Comparison of ENCODE assay signal across 33 mouse cellular contexts in the genomic region with DNA sequence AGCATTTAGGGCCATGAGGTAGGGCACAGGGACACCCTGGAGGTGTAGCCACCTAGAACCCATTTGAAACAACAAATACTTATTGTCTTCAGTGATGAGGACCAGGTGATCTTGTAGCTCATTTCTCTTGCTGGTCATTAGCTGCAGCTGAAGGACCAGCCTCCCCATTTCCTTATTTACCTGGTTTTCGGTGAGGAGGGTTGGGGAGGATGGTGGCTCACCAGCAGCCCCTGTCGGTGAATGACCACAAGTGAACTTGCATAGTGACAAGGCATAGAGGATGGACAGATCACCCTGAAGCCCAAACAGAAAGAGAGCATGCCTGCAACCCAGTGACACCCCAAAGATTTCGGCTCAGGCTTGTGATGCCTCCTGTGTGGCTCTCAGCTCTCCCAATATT. TPM values are rescaled to one million over a fixed set of nuclear protein-coding genes. Genes with fewer than 3 reads are reported as not detected.
DNase-seq lines count a peak whose midpoint lies in the region; ATAC-seq and TF ChIP-seq lines count a peak whose summit lies in the region.
"Had no signal": no experiment of that assay in that cellular context is flagged by ENCODE, and none has a peak within 500 bp of the region (broad histone marks: within the 10 kb centered on the region; RNA-seq: fewer than 3 reads in every experiment).

No protein-coding gene starts in this region.

- 72% methylated on average over 3 of the region's 3 CpGs for WGBS in intestine, embryonic 14.5 days
- 58% methylated on average over 3 of the region's 3 CpGs for WGBS in intestine, embryonic 15.5 days
- WGBS in lung, postnatal 0 days = 50% methylated on average over 3 of the region's 3 CpGs
- WGBS in stomach, postnatal 0 days = 56% methylated on average over 3 of the region's 3 CpGs

- TF ChIP-seq EP300 in lung, postnatal 0 days (IDR thresholded peaks at IDR 0.05) = no peak
- TF ChIP-seq EP300 in stomach, postnatal 0 days (optimal IDR thresholded peaks at IDR 0.05) = no peak

- no peaks in the 10 kb centered on the region for H3K9me3 ChIP-seq in intestine, embryonic 14.5 days (ENCODE audit: control insufficient read depth, low read length)
- H3K9me3 ChIP-seq in intestine, embryonic 15.5 days = no peaks in the 10 kb centered on the region
- H3K9me3 ChIP-seq in lung, postnatal 0 days (ENCODE audit: low read length) = no peaks in the 10 kb centered on the region
- H3K9me3 ChIP-seq in stomach, postnatal 0 days (ENCODE audit: control insufficient read depth, low read length) = no peaks in the 10 kb centered on the region
- H3K9me3 ChIP-seq: embryonic facial prominence, embryonic 10.5 days; embryonic facial prominence, embryonic 13.5 days; forebrain, embryonic 12.5 days; forebrain, embryonic 15.5 days; heart, embryonic 13.5 days had no signal

- no peaks in the 10 kb centered on the region for H3K4me1 ChIP-seq in intestine, embryonic 14.5 days (replicated peaks; ENCODE audit: control insufficient read depth, insufficient read depth, low read length)
- H3K4me1 ChIP-seq in intestine, embryonic 15.5 days (replicated peaks) = no peaks in the 10 kb centered on the region
- no peaks in the 10 kb centered on the region for H3K4me1 ChIP-seq in lung, postnatal 0 days (ENCODE audit: insufficient read depth, low read depth, low read length)
- no peaks in the 10 kb centered on the region for H3K4me1 ChIP-seq in stomach, postnatal 0 days (replicated peaks; ENCODE audit: control insufficient read depth, insufficient read depth)
- H3K4me1 ChIP-seq: embryonic facial prominence, embryonic 13.5 days; forebrain, embryonic 12.5 days; forebrain, embryonic 15.5 days had no signal

- peak; percentile 18; the same call in 1 of the 2 replicates for TF ChIP-seq CTCF in layer of hippocampus, adult 2 months (conservative IDR thresholded peaks at IDR 0.05)
- TF ChIP-seq CTCF in lung, postnatal 0 days (IDR thresholded peaks at IDR 0.05) = peak; percentile 23; the same call in 1 of the 2 replicates
- TF ChIP-seq CTCF in stomach, postnatal 0 days (IDR thresholded peaks at IDR 0.05; ENCODE audit: low read depth) = 0 out of 2 replicates have a peak, but pooled peaks have one; percentile 9

- no peak overlapping the region for H3K4me2 ChIP-seq in intestine, embryonic 14.5 days (ENCODE audit: low read length)
- no peak overlapping the region for H3K4me2 ChIP-seq in intestine, embryonic 15.5 days (replicated peaks)
- no peak overlapping the region for H3K4me2 ChIP-seq in lung, postnatal 0 days (replicated peaks; ENCODE audit: low read depth, low read length)
- H3K4me2 ChIP-seq in stomach, postnatal 0 days (replicated peaks; ENCODE audit: low read depth) = no peak overlapping the region
- H3K4me2 ChIP-seq: embryonic facial prominence, embryonic 13.5 days; forebrain, embryonic 12.5 days; forebrain, embryonic 15.5 days; heart, embryonic 13.5 days; hindbrain, embryonic 14.5 days had no signal

- H3K4me3 ChIP-seq in intestine, embryonic 14.5 days (ENCODE audit: low read depth, low read length) = no peak overlapping the region
- no peak overlapping the region for H3K4me3 ChIP-seq in intestine, embryonic 15.5 days (replicated peaks)
- H3K4me3 ChIP-seq in layer of hippocampus, adult 2 months = no peak overlapping the region
- H3K4me3 ChIP-seq in lung, postnatal 0 days (ENCODE audit: low read depth, low read length) = no peak overlapping the region
- no peak overlapping the region for H3K4me3 ChIP-seq in stomach, postnatal 0 days (ENCODE audit: low read depth, low read length)
- H3K4me3 ChIP-seq: embryonic facial prominence, embryonic 10.5 days; embryonic facial prominence, embryonic 13.5 days; erythroblast, embryonic 14.5 days; forebrain, embryonic 12.5 days; forebrain, embryonic 15.5 days; heart, embryonic 13.5 days had no signal

- no peak for ATAC-seq in intestine, embryonic 14.5 days (replicated peaks; ENCODE audit: low FRiP score, low TSS enrichment, low read depth)
- no peak for ATAC-seq in intestine, embryonic 15.5 days
- ATAC-seq in lung, postnatal 0 days = no peak
- no peak for ATAC-seq in stomach, postnatal 0 days (ENCODE audit: low FRiP score, low TSS enrichment)
- no peak for ATAC-seq in megakaryocyte progenitor cell, adult 5-6 weeks (replicated peaks; ENCODE audit: poor library complexity)
- ATAC-seq: activated CD4-positive, CD25-positive, alpha-beta regulatory T cell, adult 4 months; CD4-positive, CD25-positive, alpha-beta regulatory T cell, adult 4 months; forebrain, embryonic 15.5 days had no signal

- H3K36me3 ChIP-seq in intestine, embryonic 14.5 days (ENCODE audit: control insufficient read depth, insufficient read depth, low read length) = no peaks in the 10 kb centered on the region
- no peaks in the 10 kb centered on the region for H3K36me3 ChIP-seq in intestine, embryonic 15.5 days
- no peaks in the 10 kb centered on the region for H3K36me3 ChIP-seq in lung, postnatal 0 days (ENCODE audit: insufficient read depth, low read length)
- no peaks in the 10 kb centered on the region for H3K36me3 ChIP-seq in stomach, postnatal 0 days (ENCODE audit: control insufficient read depth, insufficient read depth, low read length)
- H3K36me3 ChIP-seq: embryonic facial prominence, embryonic 10.5 days; embryonic facial prominence, embryonic 13.5 days; forebrain, embryonic 12.5 days; forebrain, embryonic 15.5 days; heart, embryonic 13.5 days had no signal

- H3K27me3 ChIP-seq in intestine, embryonic 14.5 days (replicated peaks; ENCODE audit: control insufficient read depth, insufficient read depth, low read length) = no peaks in the 10 kb centered on the region
- H3K27me3 ChIP-seq in intestine, embryonic 15.5 days (replicated peaks) = no peaks in the 10 kb centered on the region
- no peaks in the 10 kb centered on the region for H3K27me3 ChIP-seq in lung, postnatal 0 days (replicated peaks; ENCODE audit: insufficient read depth, low read length)
- no peaks in the 10 kb centered on the region for H3K27me3 ChIP-seq in stomach, postnatal 0 days (ENCODE audit: control insufficient read depth, insufficient read depth, low read length)
- H3K27me3 ChIP-seq: embryonic facial prominence, embryonic 13.5 days; forebrain, embryonic 12.5 days; forebrain, embryonic 15.5 days; heart, embryonic 13.5 days had no signal

- H3K9ac ChIP-seq in intestine, embryonic 14.5 days (ENCODE audit: low read length) = no peak overlapping the region
- H3K9ac ChIP-seq in intestine, embryonic 15.5 days = no peak overlapping the region
- H3K9ac ChIP-seq in lung, postnatal 0 days (replicated peaks; ENCODE audit: low read depth) = no peak overlapping the region
- no peak overlapping the region for H3K9ac ChIP-seq in stomach, postnatal 0 days (ENCODE audit: low read length)
- H3K9ac ChIP-seq: embryonic facial prominence, embryonic 13.5 days; forebrain, embryonic 12.5 days; forebrain, embryonic 15.5 days; heart, embryonic 13.5 days; hindbrain, embryonic 14.5 days had no signal

- peak; percentile 43 for DNase-seq in intestine, embryonic 14.5 days (ENCODE audit: low spot score)
- no peak for DNase-seq in layer of hippocampus, adult 2 months (ENCODE audit: low spot score in 2 of 2)
- DNase-seq in layer of hippocampus, postnatal 36 days = no peak
- DNase-seq in lung, postnatal 0 days (ENCODE audit: low spot score) = no peak
- DNase-seq in lung, adult 18-20 months = no peak
- no peak for DNase-seq in stomach, postnatal 0 days (ENCODE audit: low spot score)
- DNase-seq: adrenal gland, adult 8-10 months; adrenal gland, postnatal 25 days; cerebellum, adult 11-12 months; cerebellum, adult 8-10 months; cerebellum, postnatal 10 days; cerebellum, postnatal 36 days; embryo, embryonic 11 days; gastrocnemius, postnatal 25 days; heart, postnatal 14 days; heart, postnatal 4 days had no signal

- H3K27ac ChIP-seq in intestine, embryonic 14.5 days (ENCODE audit: low read depth) = no peak overlapping the region
- H3K27ac ChIP-seq in intestine, embryonic 15.5 days = no peak overlapping the region
- no peak overlapping the region for H3K27ac ChIP-seq in layer of hippocampus, adult 2 months
- no peak overlapping the region for H3K27ac ChIP-seq in lung, postnatal 0 days (ENCODE audit: low read length)
- H3K27ac ChIP-seq in stomach, postnatal 0 days (replicated peaks) = no peak overlapping the region
- H3K27ac ChIP-seq: embryonic facial prominence, embryonic 10.5 days; embryonic facial prominence, embryonic 13.5 days; forebrain, embryonic 12.5 days; forebrain, embryonic 15.5 days; heart, embryonic 13.5 days; hindbrain, embryonic 14.5 days had no signal

RNA-seq across cellular contexts. Expression of a gene that starts 10.7 kb away (rescaled TPM):
- polyA plus RNA-seq in intestine, embryonic 14.5 days (2014; fragmentation: Nextera tagmentation; extraction: Ambion mirVana) = not detected in 2 replicates
- polyA plus RNA-seq in intestine, embryonic 15.5 days (2015; fragmentation: Nextera tagmentation; extraction: Ambion mirVana) = not detected in 2 replicates
- not detected for total RNA-seq in layer of hippocampus, adult 2 months (2021)
- total RNA-seq in layer of hippocampus, postnatal 36 days (2021) = not detected
- not detected in 2 replicates for polyA plus RNA-seq in lung, postnatal 0 days (2015; fragmentation: Nextera tagmentation; extraction: Ambion mirVana)
- polyA plus RNA-seq in stomach, postnatal 0 days (2015; fragmentation: Nextera tagmentation; extraction: Ambion mirVana) = not detected in 2 replicates
- not detected in 2 replicates for total RNA-seq in megakaryocyte progenitor cell, adult 5-6 weeks (2015)
- total RNA-seq in megakaryocyte progenitor cell, adult 5-6 weeks (2017) = not detected in 2 replicates
- total RNA-seq: adrenal gland, adult 8-10 months; adrenal gland, postnatal 25 days; ES-E14; gastrocnemius, adult 8-10 months; gastrocnemius, postnatal 25 days; heart, adult 8-10 months; heart, postnatal 14 days; heart, postnatal 4 days had no signal
- polyA plus RNA-seq: activated CD4-positive, CD25-positive, alpha-beta regulatory T cell, adult 4 months; C2C12; CD4-positive, CD25-positive, alpha-beta regulatory T cell, adult 4 months; embryonic facial prominence, embryonic 10.5 days; embryonic facial prominence, embryonic 13.5 days; erythroblast, embryonic 14.5 days; forebrain, embryonic 12.5 days; forebrain, embryonic 15.5 days; heart, embryonic 13.5 days; heart, embryonic 16.5 days; hindbrain, embryonic 11.5 days; hindbrain, embryonic 14.5 days had no signal

RNA-seq across cellular contexts. Expression of a gene that starts 36.6 kb away (rescaled TPM):
- 25.3 and 29.2 TPM in 2 replicates for polyA plus RNA-seq in intestine, embryonic 14.5 days (2014; fragmentation: Nextera tagmentation; extraction: Ambion mirVana)
- polyA plus RNA-seq in intestine, embryonic 15.5 days (2015; fragmentation: Nextera tagmentation; extraction: Ambion mirVana) = 10.5 and 11.8 TPM in 2 replicates
- 10 to 100 TPM; 62.7 to 64.0 TPM for total RNA-seq in layer of hippocampus, adult 2 months (2021)
- 10 to 100 TPM; 57.8 to 61.7 TPM for total RNA-seq in layer of hippocampus, postnatal 36 days (2021)
- polyA plus RNA-seq in lung, postnatal 0 days (2015; fragmentation: Nextera tagmentation; extraction: Ambion mirVana) = 5.7 and 6.0 TPM in 2 replicates
- 3.8 and 5.0 TPM in 2 replicates for polyA plus RNA-seq in stomach, postnatal 0 days (2015; fragmentation: Nextera tagmentation; extraction: Ambion mirVana)
- total RNA-seq in megakaryocyte progenitor cell, adult 5-6 weeks (2015) = not detected in 2 replicates
- total RNA-seq in megakaryocyte progenitor cell, adult 5-6 weeks (2017) = 1.1 TPM in 1 of 2 replicates, not detected in the other
